Mouse (Mus musculus): ENCODE data around the gene Cnot3. TPM values are rescaled to one million over a fixed set of nuclear protein-coding genes. Genes with fewer than 3 reads are reported as not detected.
"Not testable (repeated sequence)": the region's sequence is repeated elsewhere in the genome, so short reads cannot be mapped to it uniquely, and the experiment has no call there.

Cnot3 gene
- polyA plus RNA-seq (2014; fragmentation: Nextera tagmentation; extraction: Ambion mirVana) = 42.2 and 43.5 TPM in 2 replicates

GRCm38 (mm10) chr7:3644672-3645487 lies at the start of gene Cnot3:
TSS of gene Cnot3 (plus strand) at chr7:3645268.
- H3K4me2 ChIP-seq = peak within 1 kb of the TSS; percentile 89
- ATAC-seq (replicated peaks; ENCODE audit: insufficient number of reproducible peaks, low FRiP score, low TSS enrichment) = peak; percentile 97
- no peaks in the 10 kb centered on the region for H3K27me3 ChIP-seq (ENCODE audit: control insufficient read depth, insufficient read depth, low read length)
- peaks cover 24% of the 10 kb centered on the region for H3K4me1 ChIP-seq (ENCODE audit: control insufficient read depth, insufficient read depth, low read length)
- H3K4me3 ChIP-seq (ENCODE audit: low read depth, low read length) = peak within 1 kb of the TSS; percentile 78
- 0 out of 2 replicates have a peak, but pooled peaks cover 9% of the 10 kb centered on the region for H3K36me3 ChIP-seq (ENCODE audit: control insufficient read depth, insufficient read depth, low read length)
- WGBS (ENCODE audit: insufficient replicate concordance) = under 1% methylated on average over 58 of the region's 58 CpGs
- peak within 1 kb of the TSS; percentile 93 for H3K9ac ChIP-seq (ENCODE audit: low read depth, low read length)
- peak within 1 kb of the TSS; percentile 98 for H3K27ac ChIP-seq (ENCODE audit: low read depth, low read length)
- no peaks in the 10 kb centered on the region for H3K9me3 ChIP-seq (replicated peaks; ENCODE audit: control insufficient read depth, low read length)

- H3K4me2 ChIP-seq; ATAC-seq (replicated peaks; ENCODE audit: insufficient number of reproducible peaks, low FRiP score, low TSS enrichment); H3K9ac ChIP-seq (ENCODE audit: low read depth, low read length); H3K9me3 ChIP-seq (replicated peaks; ENCODE audit: control insufficient read depth, low read length); H3K36me3 ChIP-seq (ENCODE audit: control insufficient read depth, insufficient read depth, low read length); H3K4me3 ChIP-seq (ENCODE audit: low read depth, low read length); H3K27ac ChIP-seq (ENCODE audit: low read depth, low read length); H3K27me3 ChIP-seq (ENCODE audit: control insufficient read depth, insufficient read depth, low read length); H3K4me1 ChIP-seq (ENCODE audit: control insufficient read depth, insufficient read depth, low read length): not testable (repeated sequence)
- 59% methylated on average over 1 of the region's 1 CpGs for WGBS (ENCODE audit: insufficient replicate concordance)
Observed at GRCm38 (mm10) chr7:3597755-3598154, 47.3 kb upstream of the Cnot3 start.

- no peak overlapping the region for H3K27ac ChIP-seq (ENCODE audit: low read depth, low read length)
- H3K36me3 ChIP-seq (ENCODE audit: control insufficient read depth, insufficient read depth, low read length) = no peaks in the 10 kb centered on the region
- H3K4me2 ChIP-seq = no peak overlapping the region
- H3K4me3 ChIP-seq (ENCODE audit: low read depth, low read length) = no peak overlapping the region
- H3K27me3 ChIP-seq (ENCODE audit: control insufficient read depth, insufficient read depth, low read length) = no peaks in the 10 kb centered on the region
- H3K4me1 ChIP-seq (ENCODE audit: control insufficient read depth, insufficient read depth, low read length) = no peaks in the 10 kb centered on the region
- 12% methylated on average over 4 of the region's 4 CpGs for WGBS (ENCODE audit: insufficient replicate concordance)
- H3K9me3 ChIP-seq (replicated peaks; ENCODE audit: control insufficient read depth, low read length) = no peaks in the 10 kb centered on the region
- ATAC-seq (replicated peaks; ENCODE audit: insufficient number of reproducible peaks, low FRiP score, low TSS enrichment) = no peak; the same call in 1 of the 2 replicates
- H3K9ac ChIP-seq (ENCODE audit: low read depth, low read length) = no peak overlapping the region
Observed at GRCm38 (mm10) chr7:3601119-3601518, 43.9 kb upstream of the Cnot3 start.

GRCm38 (mm10) chr7:3606798-3607197 lies 38.3 kb upstream of the Cnot3 start:
- Histone ChIP-seq H3K4me3 (ENCODE audit: low read depth, low read length) (no peak overlapping the region), H3K27ac (ENCODE audit: low read depth, low read length) (no peak overlapping the region), H3K4me1 (ENCODE audit: control insufficient read depth, insufficient read depth, low read length) (no peaks in the 10 kb centered on the region), H3K9ac (ENCODE audit: low read depth, low read length) (no peak overlapping the region), H3K36me3 (ENCODE audit: control insufficient read depth, insufficient read depth, low read length) (no peaks in the 10 kb centered on the region), H3K27me3 (ENCODE audit: control insufficient read depth, insufficient read depth, low read length) (no peaks in the 10 kb centered on the region), H3K9me3 (replicated peaks; ENCODE audit: control insufficient read depth, low read length) (no peaks in the 10 kb centered on the region), H3K4me2 (no peak overlapping the region)
- ATAC-seq (replicated peaks; ENCODE audit: insufficient number of reproducible peaks, low FRiP score, low TSS enrichment) = no peak
- WGBS (ENCODE audit: insufficient replicate concordance) = 8% methylated on average over 2 of the region's 2 CpGs

- WGBS (ENCODE audit: insufficient replicate concordance) = 82% methylated on average over 6 of the region's 6 CpGs
- no peak overlapping the region for H3K27ac ChIP-seq (ENCODE audit: low read depth, low read length)
- H3K4me2 ChIP-seq = no peak overlapping the region
- H3K4me3 ChIP-seq (ENCODE audit: low read depth, low read length) = no peak overlapping the region
- no peaks in the 10 kb centered on the region for H3K36me3 ChIP-seq (ENCODE audit: control insufficient read depth, insufficient read depth, low read length)
- no peaks in the 10 kb centered on the region for H3K9me3 ChIP-seq (replicated peaks; ENCODE audit: control insufficient read depth, low read length)
- no peak overlapping the region for H3K9ac ChIP-seq (ENCODE audit: low read depth, low read length)
- ATAC-seq (replicated peaks; ENCODE audit: insufficient number of reproducible peaks, low FRiP score, low TSS enrichment) = no peak
- no peaks in the 10 kb centered on the region for H3K27me3 ChIP-seq (ENCODE audit: control insufficient read depth, insufficient read depth, low read length)
- no peaks in the 10 kb centered on the region for H3K4me1 ChIP-seq (ENCODE audit: control insufficient read depth, insufficient read depth, low read length)
Observed at GRCm38 (mm10) chr7:3607391-3607790, 37.7 kb upstream of the Cnot3 start.

GRCm38 (mm10) chr7:3608668-3609067 lies 36.4 kb upstream of the Cnot3 start:
- no peak overlapping the region for H3K4me2 ChIP-seq
- H3K36me3 ChIP-seq (ENCODE audit: control insufficient read depth, insufficient read depth, low read length) = no peaks in the 10 kb centered on the region
- no peak for ATAC-seq (replicated peaks; ENCODE audit: insufficient number of reproducible peaks, low FRiP score, low TSS enrichment)
- H3K9me3 ChIP-seq (replicated peaks; ENCODE audit: control insufficient read depth, low read length) = no peaks in the 10 kb centered on the region
- 84% methylated on average over 3 of the region's 3 CpGs for WGBS (ENCODE audit: insufficient replicate concordance)
- no peak overlapping the region for H3K27ac ChIP-seq (ENCODE audit: low read depth, low read length)
- H3K4me3 ChIP-seq (ENCODE audit: low read depth, low read length) = no peak overlapping the region
- H3K4me1 ChIP-seq (ENCODE audit: control insufficient read depth, insufficient read depth, low read length) = no peaks in the 10 kb centered on the region
- H3K27me3 ChIP-seq (ENCODE audit: control insufficient read depth, insufficient read depth, low read length) = no peaks in the 10 kb centered on the region
- H3K9ac ChIP-seq (ENCODE audit: low read depth, low read length) = no peak overlapping the region

GRCm38 (mm10) chr7:3609082-3609481 lies 36.0 kb upstream of the Cnot3 start:
- Histone ChIP-seq H3K36me3 (ENCODE audit: control insufficient read depth, insufficient read depth, low read length) (no peaks in the 10 kb centered on the region), H3K4me1 (ENCODE audit: control insufficient read depth, insufficient read depth, low read length) (no peaks in the 10 kb centered on the region), H3K27me3 (ENCODE audit: control insufficient read depth, insufficient read depth, low read length) (no peaks in the 10 kb centered on the region), H3K27ac (ENCODE audit: low read depth, low read length) (no peak overlapping the region), H3K4me2 (no peak overlapping the region), H3K4me3 (ENCODE audit: low read depth, low read length) (no peak overlapping the region), H3K9ac (ENCODE audit: low read depth, low read length) (no peak overlapping the region), H3K9me3 (replicated peaks; ENCODE audit: control insufficient read depth, low read length) (no peaks in the 10 kb centered on the region)
- no peak for ATAC-seq (replicated peaks; ENCODE audit: insufficient number of reproducible peaks, low FRiP score, low TSS enrichment)
- WGBS (ENCODE audit: insufficient replicate concordance) = 65% methylated on average over 3 of the region's 3 CpGs

- H3K4me2 ChIP-seq = no peak overlapping the region
- no peaks in the 10 kb centered on the region for H3K9me3 ChIP-seq (replicated peaks; ENCODE audit: control insufficient read depth, low read length)
- H3K36me3 ChIP-seq (ENCODE audit: control insufficient read depth, insufficient read depth, low read length) = no peaks in the 10 kb centered on the region
- no peak overlapping the region for H3K4me3 ChIP-seq (ENCODE audit: low read depth, low read length)
- H3K27ac ChIP-seq (ENCODE audit: low read depth, low read length) = no peak overlapping the region
- no peak overlapping the region for H3K9ac ChIP-seq (ENCODE audit: low read depth, low read length)
- no peak for ATAC-seq (replicated peaks; ENCODE audit: insufficient number of reproducible peaks, low FRiP score, low TSS enrichment)
- no peaks in the 10 kb centered on the region for H3K27me3 ChIP-seq (ENCODE audit: control insufficient read depth, insufficient read depth, low read length)
- 77% methylated on average over 3 of the region's 3 CpGs for WGBS (ENCODE audit: insufficient replicate concordance)
- no peaks in the 10 kb centered on the region for H3K4me1 ChIP-seq (ENCODE audit: control insufficient read depth, insufficient read depth, low read length)
Observed at GRCm38 (mm10) chr7:3610437-3610836, 34.6 kb upstream of the Cnot3 start.

- H3K27ac ChIP-seq (ENCODE audit: low read depth, low read length) = no peak overlapping the region
- no peaks in the 10 kb centered on the region for H3K36me3 ChIP-seq (ENCODE audit: control insufficient read depth, insufficient read depth, low read length)
- no peak overlapping the region for H3K4me2 ChIP-seq
- H3K4me3 ChIP-seq (ENCODE audit: low read depth, low read length) = no peak overlapping the region
- no peaks in the 10 kb centered on the region for H3K27me3 ChIP-seq (ENCODE audit: control insufficient read depth, insufficient read depth, low read length)
- H3K9me3 ChIP-seq (replicated peaks; ENCODE audit: control insufficient read depth, low read length) = no peaks in the 10 kb centered on the region
- 82% methylated on average over 13 of the region's 13 CpGs for WGBS (ENCODE audit: insufficient replicate concordance)
- H3K9ac ChIP-seq (ENCODE audit: low read depth, low read length) = no peak overlapping the region
- ATAC-seq (replicated peaks; ENCODE audit: insufficient number of reproducible peaks, low FRiP score, low TSS enrichment) = no peak; the same call in 1 of the 2 replicates
- H3K4me1 ChIP-seq (ENCODE audit: control insufficient read depth, insufficient read depth, low read length) = no peaks in the 10 kb centered on the region
Observed at GRCm38 (mm10) chr7:3611006-3611405, 34.1 kb upstream of the Cnot3 start.

Data from heart, embryonic 11.5 days (tissue).